Mouse (Mus musculus) neural tube, embryonic 14.5 days (tissue): ENCODE results near the gene F13a1. TPM values are rescaled to one million over a fixed set of nuclear protein-coding genes. Genes with fewer than 3 reads are reported as not detected.

Experiments used
- ATAC-seq: fragments of 200-750 bp; cut with Nextera tagmentation; 2 replicates; pipeline ENCODE4 v1.8.0; 2017; ENCODE audit warnings: low read depth, mild to moderate bottlenecking, moderate TSS enrichment, moderate library complexity
- H3K27ac ChIP-seq: fragments of 300-500 bp; sonication (generic); 2 replicates; pipeline ENCODE4 v1.5.1; 2014; ENCODE audit warnings: low read depth, mild to moderate bottlenecking, control low read depth, low read length, moderate library complexity, mixed read lengths
- H3K27me3 ChIP-seq: fragments of 300-500 bp; sonication (generic); 2 replicates; pipeline ENCODE4 v1.6.1; 2014; ENCODE audit warnings: low read length; ENCODE audit not compliant: control insufficient read depth, insufficient read depth
- H3K36me3 ChIP-seq: fragments of 300-500 bp; sonication (generic); 2 replicates; pipeline ENCODE4 v1.6.1; 2014; ENCODE audit warnings: low read length, mixed read lengths; ENCODE audit not compliant: control insufficient read depth, insufficient read depth
- H3K4me1 ChIP-seq: fragments of 300-500 bp; sonication (generic); 2 replicates; pipeline ENCODE4 v1.6.1; 2014; ENCODE audit warnings: low read length; ENCODE audit not compliant: control insufficient read depth, insufficient read depth
- H3K4me2 ChIP-seq: fragments of 300-500 bp; sonication (generic); 2 replicates; pipeline ENCODE4 v1.6.1; 2014; ENCODE audit warnings: mild to moderate bottlenecking, low read depth, low read length, control low read depth
- H3K4me3 ChIP-seq: fragments of 300-500 bp; sonication (generic); 2 replicates; pipeline ENCODE4 v1.5.1; 2014; ENCODE audit warnings: low read depth, low read length, control low read depth, mixed read lengths
- H3K9ac ChIP-seq: fragments of 300-500 bp; sonication (generic); replicated peaks from 2 replicates; pipeline ENCODE4 v1.6.1; 2014; ENCODE audit warnings: low read depth, mild to moderate bottlenecking, control low read depth, low read length, mixed read lengths
- H3K9me3 ChIP-seq: fragments of 300-500 bp; sonication (generic); 2 replicates; pipeline ENCODE4 v1.6.1; 2016; ENCODE audit warnings: low read length; ENCODE audit not compliant: control insufficient read depth
- WGBS: fragments of 180-500 bp; shearing (Covaris S2); extraction: QIAGEN DNeasy Blood & Tissue Kit; methylation state at CpG from one replicate; pipeline ENCODE4 v1.1.7; 2014; 5-methylcytosine and 5-hydroxymethylcytosine counted together
- polyA plus RNA-seq: library from polyadenylated mRNA; unstranded; fragments of >200 nt; fragmentation: Nextera tagmentation; extraction: Ambion mirVana; gene quantifications from 2 replicates; pipeline ENCODE4 v1.2.1, GENCODE M21; 2014

F13a1 gene
- polyA plus RNA-seq, 1 experiment from 2014 or later = 0.64 TPM

- Histone ChIP-seq H3K36me3 (no peaks in the 10 kb centered on the region), H3K9ac (no peak overlapping the region), H3K27ac (no peak overlapping the region), H3K4me1 (no peaks in the 10 kb centered on the region), H3K9me3 (no peaks in the 10 kb centered on the region), H3K4me3 (no peak overlapping the region), H3K27me3 (no peaks in the 10 kb centered on the region), H3K4me2 (no peak overlapping the region)
- WGBS = 86% methylated on average over 4 of the region's 4 CpGs
- no peak for ATAC-seq
Observed at GRCm38 (mm10) chr13:36988392-36988791, 61.7 kb downstream of the F13a1 start.

GRCm38 (mm10) chr13:36973016-36973415, 77.0 kb downstream of the F13a1 start:
- no peak overlapping the region for H3K9ac ChIP-seq
- H3K27me3 ChIP-seq = no peaks in the 10 kb centered on the region
- no peaks in the 10 kb centered on the region for H3K36me3 ChIP-seq
- H3K4me1 ChIP-seq = no peaks in the 10 kb centered on the region
- no peak overlapping the region for H3K4me2 ChIP-seq
- no peak overlapping the region for H3K27ac ChIP-seq
- ATAC-seq = no peak
- H3K4me3 ChIP-seq = no peak overlapping the region
- WGBS = 89% methylated on average over 2 of the region's 2 CpGs
- no peaks in the 10 kb centered on the region for H3K9me3 ChIP-seq

GRCm38 (mm10) chr13:36972226-36972625, 77.8 kb downstream of the F13a1 start:
- H3K36me3 ChIP-seq = no peaks in the 10 kb centered on the region
- no peaks in the 10 kb centered on the region for H3K4me1 ChIP-seq
- 56% methylated on average over 3 of the region's 3 CpGs for WGBS
- no peak overlapping the region for H3K4me2 ChIP-seq
- no peak overlapping the region for H3K9ac ChIP-seq
- no peak for ATAC-seq
- no peaks in the 10 kb centered on the region for H3K27me3 ChIP-seq
- no peaks in the 10 kb centered on the region for H3K9me3 ChIP-seq
- no peak overlapping the region for H3K4me3 ChIP-seq
- no peak overlapping the region for H3K27ac ChIP-seq

GRCm38 (mm10) chr13:36962926-36963325, 87.1 kb downstream of the F13a1 start:
- Histone ChIP-seq H3K4me3 (no peak overlapping the region), H3K4me1 (no peaks in the 10 kb centered on the region), H3K27me3 (no peaks in the 10 kb centered on the region), H3K4me2 (no peak overlapping the region), H3K9ac (no peak overlapping the region), H3K36me3 (no peaks in the 10 kb centered on the region), H3K27ac (no peak overlapping the region), H3K9me3 (no peaks in the 10 kb centered on the region)
- ATAC-seq = no peak

GRCm38 (mm10) chr13:36958996-36959395, 91.0 kb downstream of the F13a1 start:
- Histone ChIP-seq H3K27me3 (no peaks in the 10 kb centered on the region), H3K27ac (no peak overlapping the region), H3K4me2 (no peak overlapping the region), H3K9ac (no peak overlapping the region), H3K4me3 (no peak overlapping the region), H3K36me3 (no peaks in the 10 kb centered on the region), H3K9me3 (no peaks in the 10 kb centered on the region), H3K4me1 (no peaks in the 10 kb centered on the region)
- ATAC-seq = no peak
- WGBS = 53% methylated on average over 3 of the region's 3 CpGs

GRCm38 (mm10) chr13:36954937-36955336, 95.1 kb downstream of the F13a1 start:
- Histone ChIP-seq H3K4me2 (no peak overlapping the region), H3K4me3 (no peak overlapping the region), H3K9me3 (no peaks in the 10 kb centered on the region), H3K4me1 (no peaks in the 10 kb centered on the region), H3K27me3 (no peaks in the 10 kb centered on the region), H3K9ac (no peak overlapping the region), H3K27ac (no peak overlapping the region), H3K36me3 (no peaks in the 10 kb centered on the region)
- WGBS = 96% methylated on average over 3 of the region's 3 CpGs
- no peak for ATAC-seq

GRCm38 (mm10) chr13:36953676-36954075, 96.4 kb downstream of the F13a1 start:
- Histone ChIP-seq H3K27me3 (no peaks in the 10 kb centered on the region), H3K9ac (no peak overlapping the region), H3K4me2 (no peak overlapping the region), H3K27ac (no peak overlapping the region), H3K4me1 (no peaks in the 10 kb centered on the region), H3K9me3 (no peaks in the 10 kb centered on the region), H3K36me3 (no peaks in the 10 kb centered on the region), H3K4me3 (no peak overlapping the region)
- ATAC-seq = no peak

GRCm38 (mm10) chr13:36941891-36942290, 108.2 kb downstream of the F13a1 start:
- no peak overlapping the region for H3K27ac ChIP-seq
- H3K9ac ChIP-seq = no peak overlapping the region
- 63% methylated on average over 3 of the region's 3 CpGs for WGBS
- no peak overlapping the region for H3K4me2 ChIP-seq
- no peak overlapping the region for H3K4me3 ChIP-seq
- H3K9me3 ChIP-seq = no peaks in the 10 kb centered on the region
- no peaks in the 10 kb centered on the region for H3K36me3 ChIP-seq
- peak; percentile 21; the same call in 1 of the 2 replicates for ATAC-seq
- H3K27me3 ChIP-seq = no peaks in the 10 kb centered on the region
- no peaks in the 10 kb centered on the region for H3K4me1 ChIP-seq

- Histone ChIP-seq H3K9me3 (no peaks in the 10 kb centered on the region), H3K9ac (no peak overlapping the region), H3K4me3 (no peak overlapping the region), H3K4me2 (no peak overlapping the region), H3K4me1 (no peaks in the 10 kb centered on the region), H3K27ac (no peak overlapping the region), H3K36me3 (no peaks in the 10 kb centered on the region), H3K27me3 (no peaks in the 10 kb centered on the region)
- WGBS = 92% methylated on average over 9 of the region's 9 CpGs
- ATAC-seq = no peak
Observed at GRCm38 (mm10) chr13:36932066-36932465, 118.0 kb downstream of the F13a1 start.

GRCm38 (mm10) chr13:36919737-36920136, 130.3 kb downstream of the F13a1 start:
- ATAC-seq = no peak
- H3K4me3 ChIP-seq = no peak overlapping the region
- 53% methylated on average over 4 of the region's 4 CpGs for WGBS

More at GRCm38 (mm10) chr13:36919737-36920136, 130.3 kb downstream of the F13a1 start:
- no peaks in the 10 kb centered on the region for H3K27me3 ChIP-seq
- H3K4me2 ChIP-seq = no peak overlapping the region
- no peak overlapping the region for H3K27ac ChIP-seq
- no peaks in the 10 kb centered on the region for H3K9me3 ChIP-seq
- H3K4me1 ChIP-seq = no peaks in the 10 kb centered on the region
- no peak overlapping the region for H3K9ac ChIP-seq
- H3K36me3 ChIP-seq = no peaks in the 10 kb centered on the region
